Mouse (Mus musculus) CD4-positive helper T cell, adult 2 months (primary cell): ENCODE data around the gene Dhx33.
A peak's percentile ranks its signal among the peaks of the same experiment; 100 is the strongest.

Experiments used
- DNase-seq: peaks from one replicate; pipeline ENCODE4 v3.0.0-alpha.2; 2012; ENCODE audit warnings: low read depth, missing footprints, low spot score

Dhx33 gene

GRCm38 (mm10) chr11:71004316-71004773 is at the start of gene Dhx33:
Dhx33 (minus strand) TSS chr11:71004437.
- peak; percentile 97 for DNase-seq

GRCm38 (mm10) chr11:71052554-71052953 is 48.3 kb upstream of the Dhx33 start:
- peak; percentile 17 for DNase-seq

- DNase-seq: no peak
These were observed 35.5 kb upstream of the Dhx33 start for GRCm38 (mm10) chr11:71039526-71040298.

- DNase-seq: peak; percentile 57
These were observed 29.0 kb upstream of the Dhx33 start, which contains the start of gene 6330403K07Rik for GRCm38 (mm10) chr11:71033163-71033761. 6330403K07Rik (minus strand) TSS chr11:71033513.

GRCm38 (mm10) chr11:71032491-71033162 is 28.4 kb upstream of the Dhx33 start:
- DNase-seq: no peak

- no peak for DNase-seq
These were observed 27.8 kb upstream of the Dhx33 start for GRCm38 (mm10) chr11:71032070-71032469.

- no peak for DNase-seq
These were observed 25.3 kb upstream of the Dhx33 start for GRCm38 (mm10) chr11:71029403-71030118.

- no peak for DNase-seq
These were observed 24.0 kb upstream of the Dhx33 start for GRCm38 (mm10) chr11:71028280-71028679.

GRCm38 (mm10) chr11:71019201-71020068 is 15.2 kb upstream of the Dhx33 start, which contains the start of the genes Mis12 and Derl2:
Mis12 (plus strand) TSS chr11:71019611.
Derl2 (minus strand) TSS chr11:71019841.
- peak; percentile 100 for DNase-seq

- no peak for DNase-seq
These were observed 14.4 kb upstream of the Dhx33 start for GRCm38 (mm10) chr11:71018416-71019200.

GRCm38 (mm10) chr11:71017051-71017450 is 12.8 kb upstream of the Dhx33 start:
- no peak for DNase-seq

- DNase-seq: no peak
These were observed 8.5 kb upstream of the Dhx33 start for GRCm38 (mm10) chr11:71012743-71013142.

GRCm38 (mm10) chr11:71008321-71008720 is 4.1 kb upstream of the Dhx33 start:
- no peak for DNase-seq

GRCm38 (mm10) chr11:71007831-71008230 is 3.6 kb upstream of the Dhx33 start:
- DNase-seq: no peak

- no peak for DNase-seq
These were observed 2.8 kb upstream of the Dhx33 start for GRCm38 (mm10) chr11:71007026-71007425.

- peak; percentile 25 for DNase-seq
These were observed 809 bp upstream of the Dhx33 start for GRCm38 (mm10) chr11:71005046-71005445.

GRCm38 (mm10) chr11:71003611-71004315 is 474 bp downstream of the Dhx33 start:
- no peak for DNase-seq

GRCm38 (mm10) chr11:71001167-71001566 is 3.1 kb downstream of the Dhx33 start:
- DNase-seq: no peak

GRCm38 (mm10) chr11:70982557-70983228 is 21.5 kb downstream of the Dhx33 start, which contains the start of gene C1qbp:
C1qbp (minus strand) TSS chr11:70983026.
- peak; percentile 92 for DNase-seq
